Mouse (Mus musculus) liver, postnatal 0 days (tissue): ENCODE measurements at regions not wholly inside any gene's neighbourhood (a gene's known extent, or its start where the extent isn't known, plus 50 kb on each side); places are given as distances from the start of the nearest gene placed in this dataset.

Experiments
- ATAC-seq: fragments of 200-750 bp; cut with Nextera tagmentation; 2 replicates; pipeline ENCODE4 v1.8.0; 2017; ENCODE audit warnings: mild to moderate bottlenecking, moderate library complexity
- DNase-seq: peaks from one replicate; pipeline ENCODE4 v3.0.0-alpha.2; 2016
- H3K27ac ChIP-seq: fragments of 300-500 bp; sonication (generic); 2 replicates; pipeline ENCODE4 v1.5.1; 2014; ENCODE audit warnings: antibody characterized with exemption, moderate library complexity, mild to moderate bottlenecking, low read depth
- H3K27me3 ChIP-seq: fragments of 300-500 bp; sonication (generic); 2 replicates; pipeline ENCODE4 v1.6.1; 2014; ENCODE audit warnings: low read length, control low read depth, mixed read lengths; ENCODE audit not compliant: insufficient read depth
- H3K36me3 ChIP-seq: fragments of 300-500 bp; sonication (generic); replicated peaks from 2 replicates; pipeline ENCODE4 v1.6.1; 2014; ENCODE audit warnings: mild to moderate bottlenecking, control low read depth, low read length, moderate library complexity, mixed read lengths; ENCODE audit not compliant: insufficient read depth
- H3K4me1 ChIP-seq: fragments of 300-500 bp; sonication (generic); 2 replicates; pipeline ENCODE4 v1.6.1; 2014; ENCODE audit warnings: antibody characterized with exemption, mild to moderate bottlenecking, control low read depth; ENCODE audit not compliant: insufficient read depth
- H3K4me2 ChIP-seq: fragments of 300-500 bp; sonication (generic); 2 replicates; pipeline ENCODE4 v1.6.1; 2014; ENCODE audit warnings: low read depth, mild to moderate bottlenecking, low read length, moderate library complexity, mixed read lengths
- H3K4me3 ChIP-seq: fragments of 300-500 bp; sonication (generic); 2 replicates; pipeline ENCODE4 v1.5.1; 2014; ENCODE audit warnings: low read depth, low read length
- H3K9ac ChIP-seq: fragments of 300-500 bp; sonication (generic); replicated peaks from 2 replicates; pipeline ENCODE4 v1.6.1; 2014; ENCODE audit warnings: mild to moderate bottlenecking, moderate library complexity
- H3K9me3 ChIP-seq: fragments of 300-500 bp; sonication (generic); 2 replicates; pipeline ENCODE4 v1.6.1; 2016; ENCODE audit warnings: mild to moderate bottlenecking, control low read depth, low read length, mixed read lengths
- CTCF ChIP-seq: sonication (generic); IDR thresholded peaks from 2 replicates; pipeline ENCODE4 v1.5.1; 2016; ENCODE audit warnings: antibody characterized with exemption, low read depth
- EP300 ChIP-seq: IDR thresholded peaks from 2 replicates; pipeline ENCODE4 v1.6.1; 2016; ENCODE audit warnings: antibody characterized with exemption, low read depth, mild to moderate bottlenecking
- WGBS: fragments of 180-500 bp; shearing (Covaris S2); extraction: QIAGEN DNeasy Blood & Tissue Kit; methylation state at CpG from one replicate; pipeline ENCODE4 v1.1.7; 2014; ENCODE audit not compliant: insufficient replicate concordance; 5-methylcytosine and 5-hydroxymethylcytosine counted together

DNA sequence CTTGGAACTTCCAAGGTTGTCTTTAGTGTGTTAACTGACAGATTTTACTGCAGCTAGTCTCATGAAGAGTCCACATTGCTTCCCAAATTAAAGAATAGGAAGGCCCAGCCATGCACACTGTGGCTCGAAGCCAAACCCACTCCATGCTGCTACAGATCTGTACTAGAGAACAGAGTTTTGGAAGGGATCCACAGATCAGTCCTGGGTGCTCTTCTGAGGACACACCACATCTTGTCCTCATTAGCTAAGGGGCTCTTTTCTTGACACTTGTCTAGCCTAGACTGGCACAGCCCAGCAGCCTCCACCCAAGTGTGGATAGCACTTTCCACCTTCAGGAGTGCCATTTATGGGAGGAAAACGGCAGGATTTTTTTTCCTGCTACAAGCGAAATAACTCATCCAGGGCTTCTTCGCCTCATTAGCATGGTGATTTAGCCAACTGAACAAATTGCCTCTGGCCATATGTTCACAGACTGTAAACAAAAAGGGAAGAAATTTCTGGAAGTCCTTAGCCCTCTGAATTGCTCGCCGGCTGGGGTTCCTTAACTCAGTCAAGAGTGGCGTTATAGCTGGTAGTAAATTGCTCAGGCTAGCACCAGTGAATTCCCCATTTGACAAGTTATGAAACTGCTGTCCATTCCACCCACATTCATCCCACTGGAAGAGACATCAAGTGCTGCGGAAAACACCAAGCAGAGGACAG lies 690.4 kb downstream of the Defb40 start:
- Histone ChIP-seq H3K9me3 (no peaks in the 10 kb centered on the region), H3K36me3 (no peaks in the 10 kb centered on the region), H3K27ac (no peak overlapping the region), H3K9ac (no peak overlapping the region), H3K4me1 (no peaks in the 10 kb centered on the region), H3K27me3 (no peaks in the 10 kb centered on the region), H3K4me3 (no peak overlapping the region), H3K4me2 (no peak overlapping the region)
- ATAC-seq (no peak), DNase-seq (no peak)
- TF ChIP-seq CTCF, result no peak
- no peak for TF ChIP-seq EP300
- 77% methylated on average over 8 of the region's 8 CpGs for WGBS

DNA sequence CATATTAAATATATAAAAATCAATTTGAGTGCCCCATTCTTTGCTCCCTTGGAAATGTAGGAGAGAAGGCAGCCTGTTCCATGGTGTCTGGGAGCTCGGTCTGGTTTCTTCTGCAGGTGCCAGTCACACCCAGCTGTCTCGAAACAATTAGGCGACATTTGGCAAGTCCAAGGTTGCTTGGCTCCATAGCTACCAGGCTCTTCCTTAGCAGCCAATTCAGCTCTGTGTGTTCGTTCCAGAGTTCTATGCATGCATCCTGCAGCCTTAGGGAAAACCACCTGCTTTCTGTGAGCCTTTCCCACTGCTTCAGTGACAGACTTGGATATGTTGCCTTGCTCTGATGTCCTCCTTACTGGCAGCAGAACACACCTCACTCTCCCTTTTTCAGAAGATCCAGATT lies 698.1 kb downstream of the Defb40 start:
- H3K4me2 ChIP-seq, result no peak overlapping the region
- H3K9me3 ChIP-seq, result no peaks in the 10 kb centered on the region
- no peak overlapping the region for H3K4me3 ChIP-seq
- no peak overlapping the region for H3K9ac ChIP-seq
- ATAC-seq, result no peak
- no peaks in the 10 kb centered on the region for H3K4me1 ChIP-seq
- TF ChIP-seq CTCF, result no peak
- TF ChIP-seq EP300, result no peak
- WGBS, result 62% methylated on average over 4 of the region's 4 CpGs
- H3K27ac ChIP-seq, result no peak overlapping the region
- H3K36me3 ChIP-seq, result no peaks in the 10 kb centered on the region
- DNase-seq, result no peak
- H3K27me3 ChIP-seq, result no peaks in the 10 kb centered on the region

DNA sequence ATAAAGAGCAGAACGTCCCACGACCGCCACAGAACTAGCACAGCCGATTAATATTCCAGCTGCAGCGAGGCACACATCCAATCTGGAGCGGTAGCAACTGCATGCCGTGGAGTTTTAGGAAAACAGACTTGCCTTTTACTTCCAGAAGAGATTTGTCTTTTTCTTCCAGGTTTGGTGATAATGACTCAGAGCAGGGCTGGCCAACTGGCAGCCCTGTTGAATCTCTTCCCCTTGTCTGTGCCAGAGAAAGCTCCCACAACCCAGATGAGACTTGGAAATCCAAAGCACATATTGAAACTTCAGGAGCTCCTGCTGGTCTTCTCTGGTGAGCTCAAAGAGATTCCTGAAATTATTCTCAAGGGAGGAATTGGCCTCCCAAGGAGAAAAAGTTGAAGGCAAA lies 709.8 kb downstream of the Defb40 start:
- Histone ChIP-seq H3K27me3 (no peaks in the 10 kb centered on the region), H3K27ac (no peak overlapping the region), H3K36me3 (no peaks in the 10 kb centered on the region), H3K4me2 (no peak overlapping the region), H3K4me1 (no peaks in the 10 kb centered on the region), H3K9ac (no peak overlapping the region), H3K9me3 (no peaks in the 10 kb centered on the region), H3K4me3 (no peak overlapping the region)
- 80% methylated on average over 7 of the region's 7 CpGs for WGBS
- ATAC-seq, result no peak
- DNase-seq, result no peak
- TF ChIP-seq EP300 (no peak), CTCF (no peak)

DNA sequence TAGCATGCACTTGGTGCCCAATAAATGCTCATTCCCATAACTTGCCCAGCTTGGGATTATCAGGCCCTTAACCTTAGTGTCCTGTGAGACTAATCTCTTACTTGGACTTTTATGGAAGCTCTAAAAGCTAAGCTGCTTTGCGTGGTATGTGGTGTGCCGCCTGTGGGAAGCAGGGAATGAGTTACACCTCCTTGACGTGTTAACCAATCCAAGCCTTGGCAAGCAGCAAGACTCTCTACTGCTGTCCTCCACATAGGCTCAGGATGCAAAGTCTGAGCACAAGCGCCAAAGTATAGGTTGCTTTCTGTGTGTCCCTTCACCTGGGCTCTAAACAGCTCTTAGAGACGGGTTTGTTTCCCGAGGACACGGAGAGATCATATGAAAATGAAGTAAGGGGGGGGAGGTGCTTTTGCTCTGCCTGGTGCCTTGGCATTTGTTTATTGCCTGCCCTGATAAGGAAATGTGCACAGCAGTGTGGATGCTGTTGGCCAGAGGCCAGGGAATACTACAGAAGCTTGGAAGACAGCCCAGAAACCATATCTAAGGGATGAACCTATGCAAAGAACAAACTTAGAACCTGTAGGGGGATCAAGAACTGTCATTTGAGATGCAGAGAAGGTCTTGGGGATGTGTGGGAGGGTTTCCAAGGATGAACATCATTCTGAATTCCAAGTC lies 719.6 kb downstream of the Defb40 start:
- 72% methylated on average over 7 of the region's 7 CpGs for WGBS
- Histone ChIP-seq H3K27ac (no peak overlapping the region), H3K4me3 (no peak overlapping the region), H3K9ac (no peak overlapping the region), H3K36me3 (no peaks in the 10 kb centered on the region), H3K9me3 (no peaks in the 10 kb centered on the region), H3K4me1 (no peaks in the 10 kb centered on the region), H3K27me3 (no peaks in the 10 kb centered on the region), H3K4me2 (no peak overlapping the region)
- TF ChIP-seq EP300, result no peak
- TF ChIP-seq CTCF, result no peak
- ATAC-seq (no peak), DNase-seq (no peak)

DNA sequence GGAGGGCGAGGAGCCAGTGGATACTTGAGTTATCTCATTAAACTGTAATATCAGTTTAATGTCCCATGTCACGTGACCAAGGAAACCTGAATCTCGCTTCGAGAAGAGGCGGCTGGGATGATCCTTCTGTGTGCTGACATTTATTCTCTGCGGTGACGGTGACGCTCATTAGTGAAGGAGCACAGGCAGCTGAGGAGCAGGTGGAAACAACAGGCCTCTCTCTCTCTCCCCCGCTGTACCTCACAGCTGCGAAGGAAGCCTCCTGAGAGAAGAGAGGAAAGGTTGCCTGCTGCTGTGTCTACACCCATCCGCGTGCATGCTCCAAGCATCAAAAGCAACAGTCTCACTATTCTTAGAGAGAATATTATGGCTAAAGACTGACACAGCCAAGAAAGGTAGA lies 731.8 kb downstream of the Defb40 start:
- no peak for DNase-seq
- Histone ChIP-seq H3K27ac (no peak overlapping the region), H3K9ac (no peak overlapping the region), H3K4me3 (no peak overlapping the region), H3K36me3 (no peaks in the 10 kb centered on the region), H3K9me3 (no peaks in the 10 kb centered on the region), H3K4me1 (no peaks in the 10 kb centered on the region), H3K4me2 (no peak overlapping the region), H3K27me3 (no peaks in the 10 kb centered on the region)
- TF ChIP-seq CTCF, result no peak
- TF ChIP-seq EP300, result no peak
- no peak for ATAC-seq
- 83% methylated on average over 12 of the region's 12 CpGs for WGBS

DNA sequence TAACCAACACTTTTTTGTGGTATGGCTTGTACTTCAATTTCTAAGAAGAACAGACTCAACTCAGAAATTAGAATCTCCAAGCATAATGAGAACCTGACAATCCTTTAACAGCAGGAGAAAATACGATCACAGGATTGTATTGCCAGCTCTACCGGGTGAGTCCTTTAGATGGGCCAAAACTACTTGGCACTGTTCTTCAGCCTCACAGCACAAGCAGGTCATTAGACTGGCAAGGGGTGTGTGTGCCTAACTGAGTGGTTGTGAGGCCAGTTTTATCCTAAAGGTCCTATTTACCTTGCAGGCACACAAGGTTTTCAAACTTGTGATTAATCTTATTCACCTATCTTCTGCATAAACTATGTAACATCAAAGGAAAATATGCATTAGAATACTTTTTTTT lies 760.5 kb downstream of the Defb40 start:
- no peaks in the 10 kb centered on the region for H3K4me1 ChIP-seq
- no peak for ATAC-seq
- no peak overlapping the region for H3K27ac ChIP-seq
- H3K36me3 ChIP-seq, result no peaks in the 10 kb centered on the region
- H3K4me3 ChIP-seq, result no peak overlapping the region
- no peaks in the 10 kb centered on the region for H3K9me3 ChIP-seq
- H3K4me2 ChIP-seq, result no peak overlapping the region
- H3K9ac ChIP-seq, result no peak overlapping the region
- WGBS, result 79% methylated on average over 2 of the region's 2 CpGs
- no peak for DNase-seq
- TF ChIP-seq CTCF, result no peak
- TF ChIP-seq EP300, result no peak
- no peaks in the 10 kb centered on the region for H3K27me3 ChIP-seq
